Mouse (Mus musculus) frontal cortex, postnatal 36 days (tissue): ENCODE data around the gene Tmem243.

Source experiments
- DNase-seq, 2 experiments: peaks; one replicate each; pipeline ENCODE4 v3.0.0; 2022; ENCODE audit warnings: low spot score in 2 of 2

Tmem243 gene

DNA sequence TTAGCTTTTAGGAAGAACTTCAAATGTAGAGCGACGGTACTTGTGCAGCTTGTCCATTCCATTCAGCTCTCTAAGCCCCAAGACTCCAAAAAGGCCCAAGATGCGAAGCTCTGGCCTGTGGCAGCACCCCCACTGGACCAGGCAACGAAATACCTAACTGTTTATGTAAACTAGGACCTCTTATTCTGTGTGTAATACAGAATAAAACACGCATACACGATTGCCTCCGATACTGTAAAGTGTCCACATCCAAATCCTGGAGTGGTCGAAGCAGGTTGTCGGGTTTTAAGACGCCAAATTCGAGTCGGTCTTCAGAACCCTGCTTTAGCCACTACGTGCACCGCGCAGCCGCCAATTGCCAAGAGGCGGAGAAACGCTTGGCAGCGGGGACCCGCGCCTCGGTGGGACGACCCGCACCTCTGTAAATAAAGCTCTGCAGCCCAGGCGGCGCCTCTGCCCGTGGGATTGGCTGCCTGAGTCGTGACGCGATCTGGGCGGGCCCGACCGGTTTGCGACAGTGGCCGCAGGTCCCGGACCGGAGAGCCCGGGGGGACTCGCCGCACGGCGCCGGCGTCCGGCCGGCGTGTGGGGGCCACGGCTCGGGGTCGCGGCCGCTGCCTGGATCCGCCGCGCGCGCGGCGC is at the start of gene Tmem243:
Tmem243 (plus strand) TSS at position 462 of the 642 bp plus-strand sequence.
- peak; percentile 84 to 89 for DNase-seq

DNA sequence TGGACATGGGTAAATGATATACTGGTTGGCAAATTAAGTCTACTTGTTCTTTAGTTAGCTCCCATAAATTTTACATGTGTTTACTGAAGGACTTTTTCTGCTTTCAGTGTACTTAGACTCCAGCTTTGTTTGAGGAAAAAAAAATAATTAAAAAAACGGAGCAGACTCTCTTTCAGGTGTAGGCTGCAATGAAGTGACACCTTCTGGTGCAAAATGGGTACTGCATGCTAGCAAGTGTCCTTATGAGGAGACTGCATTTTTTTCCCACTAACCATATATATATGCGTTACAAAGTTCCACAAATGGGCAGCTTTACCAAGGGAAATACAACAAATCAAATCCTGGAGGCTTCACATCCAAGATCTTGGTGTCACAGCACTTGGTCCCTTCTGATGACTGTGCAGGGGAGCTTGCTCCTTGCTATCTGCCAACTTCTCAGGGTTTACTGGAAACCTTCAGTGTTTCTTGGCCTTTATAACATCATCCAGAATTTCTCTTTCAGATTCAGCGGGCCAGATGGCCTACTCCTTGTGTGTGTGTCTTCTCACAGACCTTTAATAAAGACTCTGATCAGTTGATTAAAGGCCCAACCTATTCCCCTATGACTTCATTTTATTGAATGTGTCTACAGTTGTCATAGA is 44.3 kb upstream of the Tmem243 start:
- DNase-seq: peak; percentile 56 to 85

DNA sequence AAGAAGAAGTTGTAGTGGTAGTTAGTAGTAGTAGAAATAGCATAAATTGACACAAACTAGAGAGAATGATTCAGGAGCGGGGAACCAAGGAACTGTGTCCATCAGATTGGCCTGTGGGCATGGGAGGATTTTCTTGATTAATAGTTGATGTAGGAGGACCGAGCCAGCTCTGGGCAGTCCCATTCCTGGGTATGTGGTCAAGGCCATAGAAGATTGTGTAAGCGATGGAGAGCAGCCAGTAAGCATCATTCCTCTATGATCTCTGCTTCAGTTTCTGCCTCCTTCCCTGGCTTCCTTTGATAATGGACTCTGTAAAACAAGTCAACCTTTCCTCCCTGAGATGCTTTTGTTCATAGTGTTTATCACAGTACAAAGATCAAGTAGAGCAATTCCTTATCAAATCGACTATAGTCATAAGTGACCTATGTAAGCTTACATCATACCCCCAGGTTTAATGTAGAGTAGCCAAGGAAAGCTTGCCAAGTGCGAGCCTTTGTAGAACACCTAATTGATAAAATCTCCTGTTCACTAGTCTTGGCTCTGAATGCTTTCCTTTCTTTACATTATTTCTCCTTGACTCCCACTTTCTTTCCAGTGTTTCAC is 43.1 kb upstream of the Tmem243 start:
- DNase-seq: no peak

DNA sequence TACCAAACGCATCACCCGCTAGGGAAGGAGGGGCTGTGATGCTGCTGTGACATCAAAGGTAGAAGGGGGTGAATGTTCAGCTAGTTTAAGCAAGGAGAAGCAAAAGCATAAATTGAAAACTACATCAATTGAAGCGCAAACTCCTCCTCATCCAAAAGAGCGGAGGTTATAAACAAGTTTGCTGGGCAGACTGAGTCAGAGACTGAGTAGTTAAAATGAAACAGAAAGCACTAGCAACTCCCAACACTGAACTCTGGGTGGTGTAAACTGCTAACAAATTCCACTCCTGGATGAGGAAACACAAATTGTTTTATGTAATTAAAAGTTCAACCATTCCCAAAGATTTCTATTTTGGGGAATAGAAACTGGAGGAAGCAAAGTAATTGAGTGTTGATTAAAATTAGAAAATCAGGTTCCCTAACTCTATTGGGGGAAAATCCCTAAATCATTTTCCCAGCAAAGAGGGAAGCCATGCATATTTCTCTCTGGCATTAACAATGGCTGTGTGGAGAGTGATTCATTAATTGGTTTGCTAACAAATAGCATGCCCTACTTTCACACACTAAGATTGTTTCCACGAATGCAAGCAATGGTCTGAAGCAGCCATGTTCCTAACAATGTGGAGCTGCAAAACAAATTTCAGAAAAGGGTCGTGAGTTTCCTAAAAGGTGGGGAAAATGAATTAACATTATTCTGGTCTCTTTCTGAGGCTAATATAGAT is 41.0 kb upstream of the Tmem243 start:
- no peak for DNase-seq

DNA sequence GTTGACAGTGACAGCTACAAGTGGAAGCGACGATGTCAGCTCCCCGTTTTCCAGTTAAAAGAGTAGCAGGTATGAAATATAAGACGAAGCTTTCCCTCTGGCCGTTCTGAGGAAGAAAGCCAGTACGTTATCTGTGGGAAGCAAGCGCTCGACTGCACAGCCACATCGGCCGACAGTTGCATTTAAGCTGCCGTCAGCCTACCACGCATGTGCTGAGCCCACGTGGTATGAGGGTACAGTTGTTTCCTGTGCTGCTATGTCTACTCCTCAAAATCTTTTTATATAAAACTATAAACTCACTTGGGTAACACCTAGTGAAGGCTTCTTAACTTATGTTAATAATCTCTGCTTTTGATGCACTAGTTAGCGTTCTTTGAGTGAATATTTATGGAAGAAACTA is 40.2 kb upstream of the Tmem243 start:
- DNase-seq: no peak

DNA sequence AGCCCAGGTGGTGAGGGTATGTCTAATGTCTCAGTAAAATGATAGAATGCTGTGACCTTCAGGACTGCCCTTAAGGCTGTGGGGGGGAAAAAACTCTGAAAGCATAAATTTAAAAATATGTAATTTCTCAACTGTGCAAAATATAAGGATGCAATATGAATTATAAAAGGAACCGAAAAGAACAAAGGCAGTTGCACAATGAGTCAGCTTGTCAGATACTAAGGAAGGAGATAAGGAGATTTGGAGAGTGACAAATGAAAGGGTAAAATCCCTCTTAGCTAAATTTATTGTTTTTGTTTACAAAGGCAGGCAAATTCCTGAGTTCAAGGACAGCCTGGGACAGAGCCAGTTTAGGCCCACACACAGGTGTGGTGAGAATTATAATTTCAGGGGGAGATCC is 36.3 kb upstream of the Tmem243 start:
- no peak for DNase-seq

DNA sequence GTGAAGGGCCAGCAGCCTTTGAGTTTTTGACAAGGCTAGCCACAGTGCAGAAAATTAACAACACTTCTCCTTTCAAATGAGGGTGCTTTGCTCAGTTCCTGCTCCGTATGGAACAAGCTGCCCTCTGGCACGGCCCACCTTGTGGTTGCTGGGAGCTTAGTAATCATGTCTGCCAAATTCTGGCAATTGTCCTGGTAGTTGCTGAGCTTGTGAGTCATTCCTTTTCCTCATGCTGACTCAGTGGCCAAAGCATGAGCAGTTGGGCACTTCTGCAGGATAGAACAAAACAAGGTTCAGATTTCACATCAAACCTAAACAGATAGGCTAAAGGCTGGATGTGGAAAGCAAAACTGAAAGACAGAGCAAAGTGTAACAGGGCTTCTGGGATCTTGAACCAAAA is 31.6 kb upstream of the Tmem243 start:
- DNase-seq: peak; percentile 27 to 51

DNA sequence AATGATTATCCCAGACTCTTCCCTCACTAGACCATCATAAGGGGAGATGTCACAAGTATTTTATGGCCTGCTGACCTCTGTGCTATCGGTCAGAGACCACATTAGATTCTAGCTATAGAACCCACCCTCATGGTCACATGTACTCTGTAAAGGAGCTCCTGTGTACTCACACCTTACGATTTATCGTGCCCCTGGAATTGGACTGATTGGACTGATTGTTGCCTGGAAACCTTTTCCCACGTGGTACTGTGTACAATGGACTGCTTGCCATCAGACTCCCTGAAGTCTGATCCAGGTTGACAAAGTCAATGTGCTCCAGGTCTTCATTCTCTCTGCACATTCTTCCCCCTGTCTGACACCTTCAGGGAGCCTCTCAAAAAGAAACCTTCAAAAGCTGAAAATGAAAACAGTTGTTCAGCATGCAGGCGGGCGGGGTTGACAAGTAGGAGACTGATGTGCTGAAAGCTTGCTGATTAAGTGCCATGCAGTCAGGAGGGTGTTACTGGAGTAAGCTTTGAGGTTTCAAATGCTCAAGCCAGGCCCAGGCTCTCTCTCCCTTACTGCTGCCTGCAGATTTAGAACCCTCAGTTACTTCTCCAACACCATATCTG is 30.8 kb upstream of the Tmem243 start:
- DNase-seq: no peak

DNA sequence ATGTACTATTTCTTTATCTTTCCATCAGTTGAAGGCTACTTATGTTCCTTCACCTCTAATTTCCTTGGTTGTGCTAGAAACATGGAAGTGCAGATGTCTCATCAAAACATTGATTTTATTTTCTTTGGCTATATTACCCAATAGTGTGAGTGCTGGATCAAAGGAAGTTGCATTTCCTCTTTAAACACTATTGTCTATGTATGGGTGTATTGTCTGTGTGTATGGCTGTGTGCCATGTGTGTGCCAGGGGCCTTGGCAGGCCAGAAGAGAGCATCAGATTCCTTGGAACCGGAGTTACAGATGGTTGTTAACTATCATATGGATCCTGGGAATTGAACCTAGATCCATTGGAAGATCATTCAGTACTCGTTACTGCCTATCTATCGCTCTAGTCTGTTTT is 29.1 kb upstream of the Tmem243 start:
- DNase-seq: no peak

DNA sequence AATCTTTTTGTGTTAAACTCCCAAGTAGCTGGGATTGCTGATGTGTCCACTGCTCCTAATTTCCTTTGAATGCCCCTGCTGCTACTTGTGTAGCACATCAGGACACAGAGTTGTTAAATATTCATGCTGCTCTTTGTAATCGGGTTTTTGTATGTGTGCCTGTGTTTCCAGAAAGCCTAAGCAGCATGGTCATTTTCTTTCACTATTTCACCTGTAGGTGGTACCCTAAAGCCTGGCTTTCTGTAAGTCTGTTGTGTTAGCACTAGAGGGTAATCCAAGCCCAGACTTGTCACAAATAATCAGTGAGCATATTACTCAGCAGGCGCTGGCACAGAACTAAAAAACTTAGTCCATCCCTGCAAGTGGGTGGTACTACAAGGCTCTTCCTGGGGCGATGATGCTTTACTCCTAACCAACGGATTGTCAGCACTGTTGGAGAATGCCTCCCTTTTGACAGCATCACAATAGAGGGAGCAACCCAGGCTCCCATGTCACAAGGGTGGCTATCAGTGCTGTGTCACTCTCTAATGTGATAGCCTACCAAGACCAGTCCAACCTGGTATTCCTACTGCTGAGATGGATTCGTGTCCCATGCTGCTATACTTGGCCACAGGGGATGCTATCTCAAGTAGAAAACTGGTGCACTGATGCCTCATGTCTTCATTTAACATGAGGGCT is 27.2 kb upstream of the Tmem243 start:
- DNase-seq: no peak

DNA sequence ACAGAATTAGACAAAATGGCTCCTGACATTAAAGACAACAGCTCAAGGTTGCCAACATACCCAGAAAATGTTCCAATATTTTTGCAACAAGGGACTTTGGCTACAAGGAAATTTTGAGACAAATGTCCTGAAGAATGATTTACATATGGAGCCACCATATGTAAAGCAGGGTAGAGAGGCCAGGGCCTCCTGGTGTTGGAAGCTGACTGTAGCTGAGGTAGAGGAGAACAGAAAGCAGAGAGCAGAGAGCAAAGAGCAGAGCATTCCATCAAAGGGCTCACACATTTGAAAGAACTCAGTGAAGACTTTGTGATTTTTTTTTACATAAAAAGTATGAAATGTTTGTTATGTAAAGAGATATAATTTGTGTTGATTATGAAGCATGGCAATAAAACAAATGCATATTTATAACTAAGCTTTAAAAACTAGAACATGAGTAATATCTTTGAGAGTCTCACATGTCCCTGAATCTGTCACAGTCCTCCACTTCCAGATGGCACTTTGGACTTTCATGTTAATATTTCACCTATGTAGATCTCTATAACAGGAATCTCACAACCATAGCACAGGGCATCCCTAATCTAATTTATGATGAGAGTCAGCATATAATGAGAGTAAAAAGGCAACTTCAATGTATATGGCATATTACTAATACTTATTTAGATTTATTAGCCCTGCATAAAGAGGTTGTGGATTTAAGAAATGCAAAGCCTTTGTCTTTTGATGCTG is 20.5 kb upstream of the Tmem243 start:
- no peak for DNase-seq

DNA sequence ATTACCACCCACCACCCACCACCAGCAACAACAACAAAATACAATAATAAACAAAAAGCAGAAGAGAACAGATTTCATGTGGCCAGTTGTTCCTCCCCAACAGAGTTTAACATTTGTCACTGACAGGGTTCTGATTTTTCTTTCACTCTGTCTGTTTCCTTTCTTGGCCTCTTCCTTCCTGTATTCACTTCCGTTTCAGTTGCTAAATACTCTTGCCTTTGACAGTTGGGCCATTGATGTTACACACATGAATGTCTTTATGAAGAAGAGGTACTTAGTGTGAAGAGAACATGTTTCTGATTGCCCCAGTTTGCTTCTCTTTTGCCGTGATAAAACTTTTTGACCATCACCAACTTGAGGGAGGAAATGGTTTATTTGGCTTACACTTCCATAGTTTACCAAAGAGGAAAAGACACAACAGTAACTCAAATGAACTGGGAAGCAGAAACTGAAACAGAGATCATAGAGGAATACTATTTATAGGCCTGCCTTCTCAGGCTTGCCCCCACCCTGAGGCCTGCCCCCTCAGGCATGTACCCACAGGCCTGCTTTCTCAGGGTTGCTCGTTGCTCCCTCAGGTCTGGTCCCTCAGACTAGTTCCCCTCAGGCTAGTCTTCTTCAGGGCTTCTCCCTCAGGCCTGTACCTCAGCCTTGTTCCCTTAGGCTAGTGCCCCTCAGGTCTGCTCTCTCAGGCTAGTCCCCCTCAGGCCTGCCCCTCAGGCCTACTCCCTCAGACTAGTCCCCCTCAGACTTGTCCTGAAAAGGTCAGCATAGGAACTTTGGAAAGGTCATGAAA is 13.3 kb upstream of the Tmem243 start:
- no peak for DNase-seq

DNA sequence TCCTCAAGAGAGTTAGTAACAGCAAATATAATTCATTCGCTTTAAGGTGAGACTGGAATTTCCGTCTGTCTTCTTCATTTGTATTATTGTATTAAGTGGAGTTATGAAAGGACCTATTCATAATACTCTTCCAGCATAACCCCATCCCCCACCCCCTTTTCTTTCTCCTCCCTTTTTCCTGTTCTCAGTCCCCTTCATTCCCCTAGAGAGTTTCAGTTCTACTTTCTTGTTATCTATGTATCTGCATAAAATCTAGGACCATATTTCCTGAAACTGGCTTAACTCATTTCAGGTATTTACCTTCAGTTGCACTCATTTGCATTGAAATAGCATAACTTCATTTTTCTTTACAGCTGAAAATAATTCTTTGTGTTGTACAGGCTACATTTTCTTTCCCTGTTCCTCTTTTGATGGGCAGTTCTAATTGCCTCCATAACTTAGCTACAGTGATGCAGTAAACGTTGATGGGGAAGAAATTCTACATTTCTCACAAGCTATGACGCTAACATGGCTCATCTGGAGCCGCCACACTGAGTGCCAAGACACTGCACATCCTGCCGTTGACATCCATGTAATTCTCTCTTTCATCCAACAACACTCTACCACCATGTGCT is 9.9 kb upstream of the Tmem243 start:
- DNase-seq: no peak

DNA sequence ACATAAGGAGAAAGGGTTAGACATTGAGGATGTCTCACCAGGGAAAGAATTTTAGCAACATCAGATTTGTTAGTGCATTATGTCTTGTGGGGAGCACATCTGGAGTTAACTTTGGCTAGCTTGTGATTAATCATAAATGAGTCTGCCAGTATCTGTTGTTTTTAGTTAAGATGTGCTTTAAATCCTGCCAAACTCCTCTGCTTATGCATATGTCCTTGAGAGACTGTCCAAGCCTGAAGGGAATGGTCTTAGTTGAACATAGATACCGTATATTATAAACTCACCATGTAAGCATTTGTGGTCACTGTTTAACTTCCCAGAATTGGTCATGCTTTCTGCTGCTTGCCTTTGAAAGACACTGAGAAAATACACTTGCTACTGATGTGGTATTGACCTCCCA is 7.8 kb upstream of the Tmem243 start:
- no peak for DNase-seq

DNA sequence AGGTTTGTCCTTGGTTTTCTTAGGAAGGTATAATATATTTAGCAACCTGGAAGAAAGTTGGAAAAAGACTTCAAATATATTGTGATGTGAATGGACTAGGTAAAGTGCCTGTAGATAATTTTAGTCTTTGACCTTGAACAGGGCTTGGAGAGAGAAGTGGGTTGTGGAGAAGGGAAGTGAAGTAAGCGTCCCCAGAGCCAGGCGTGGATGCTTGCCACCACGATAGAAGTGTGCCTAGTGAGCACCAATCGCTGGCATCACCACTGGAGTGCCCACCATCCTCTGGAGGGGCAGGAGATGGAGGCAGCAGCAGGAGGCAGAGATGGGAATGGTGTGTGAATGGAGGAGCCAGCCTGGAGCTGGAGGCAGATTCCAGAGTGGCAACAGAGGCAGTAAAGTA is 7.0 kb upstream of the Tmem243 start:
- no peak for DNase-seq

DNA sequence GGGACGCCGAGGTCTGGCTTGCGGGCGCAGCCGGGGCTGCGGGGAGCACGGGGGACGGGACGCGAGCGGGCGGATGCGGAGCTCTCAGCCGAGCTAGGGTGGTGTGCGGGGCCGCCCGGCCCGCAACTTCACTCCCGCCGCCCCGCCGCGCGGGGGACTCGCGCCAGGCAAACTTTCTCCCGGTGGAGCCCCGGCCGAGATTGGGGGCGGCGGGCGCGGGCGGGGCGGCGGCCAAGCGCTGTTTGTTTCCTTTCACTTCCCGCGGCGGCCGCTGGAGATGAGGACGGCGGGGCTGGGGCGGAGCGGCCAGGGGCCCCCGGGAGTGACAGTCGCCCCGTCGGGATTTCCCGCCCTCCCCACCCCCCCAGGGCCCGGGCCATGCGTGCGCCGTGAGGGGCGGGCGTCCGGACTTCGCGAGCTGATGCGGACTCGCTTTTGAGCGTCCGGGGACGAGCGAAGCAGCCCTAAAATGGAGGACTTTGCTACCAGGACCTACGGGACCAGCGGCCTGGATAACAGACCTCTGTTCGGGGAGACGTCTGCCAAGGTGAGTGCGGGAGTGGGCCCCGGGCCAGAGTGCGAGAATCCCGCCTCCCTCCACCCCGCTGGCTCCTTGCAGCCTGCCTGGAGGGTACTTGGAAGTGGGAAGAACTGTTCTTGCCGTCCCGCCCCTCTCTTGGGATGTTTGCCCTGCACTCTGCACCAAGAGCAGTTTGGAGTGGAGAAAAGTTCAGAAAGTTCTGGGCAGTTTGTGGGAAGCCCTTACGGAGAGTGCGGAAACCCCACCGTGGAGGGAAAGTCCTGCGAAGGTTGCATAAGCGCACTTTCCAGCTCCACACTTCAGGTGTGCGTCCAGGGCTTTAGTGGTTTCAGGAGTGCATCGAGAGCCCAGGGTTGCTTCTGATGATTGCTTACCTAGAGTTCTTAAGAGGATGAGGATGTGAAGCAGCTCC is 657 bp downstream of the Tmem243 start:
- DNase-seq: peak in 1 of 2 experiments; percentile 19

DNA sequence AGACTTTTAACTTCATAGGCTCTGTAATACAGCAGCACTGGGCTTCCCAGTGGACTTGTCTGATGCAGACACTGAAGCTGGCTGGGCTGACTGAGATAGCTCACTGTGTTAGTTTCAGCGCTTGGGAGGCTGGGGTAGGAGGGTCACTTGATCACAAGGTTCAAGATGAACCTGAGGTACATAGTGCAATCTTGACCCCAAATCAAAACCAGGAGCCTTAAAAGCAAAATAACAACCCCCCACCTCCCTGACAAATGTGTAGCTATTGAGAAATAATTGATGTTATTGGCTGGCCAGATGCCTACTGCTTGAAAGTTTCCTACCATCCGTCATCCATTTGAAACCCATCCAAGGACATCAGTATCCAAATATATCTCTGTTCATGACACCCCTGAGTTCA is 2.2 kb downstream of the Tmem243 start:
- DNase-seq: no peak

DNA sequence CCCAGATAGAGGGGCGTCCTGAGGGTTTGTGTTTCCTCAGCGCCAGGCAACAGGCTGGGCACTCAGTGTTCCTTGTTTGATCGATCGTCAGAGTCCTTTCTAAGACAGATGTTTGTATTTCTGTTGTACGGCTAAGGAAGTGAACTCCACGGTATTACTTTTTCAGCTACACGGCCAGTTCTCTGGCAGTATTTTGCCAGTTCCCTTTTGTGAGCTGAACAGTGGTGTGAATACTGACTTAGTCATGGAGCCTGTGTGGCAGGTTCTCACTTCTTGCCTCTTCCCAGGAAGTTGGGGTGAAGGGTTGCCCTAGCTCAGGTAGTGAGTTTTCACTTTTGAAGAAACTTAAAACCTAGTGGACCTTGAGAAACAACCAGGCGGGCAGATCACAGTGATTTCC is 3.5 kb downstream of the Tmem243 start:
- no peak for DNase-seq

DNA sequence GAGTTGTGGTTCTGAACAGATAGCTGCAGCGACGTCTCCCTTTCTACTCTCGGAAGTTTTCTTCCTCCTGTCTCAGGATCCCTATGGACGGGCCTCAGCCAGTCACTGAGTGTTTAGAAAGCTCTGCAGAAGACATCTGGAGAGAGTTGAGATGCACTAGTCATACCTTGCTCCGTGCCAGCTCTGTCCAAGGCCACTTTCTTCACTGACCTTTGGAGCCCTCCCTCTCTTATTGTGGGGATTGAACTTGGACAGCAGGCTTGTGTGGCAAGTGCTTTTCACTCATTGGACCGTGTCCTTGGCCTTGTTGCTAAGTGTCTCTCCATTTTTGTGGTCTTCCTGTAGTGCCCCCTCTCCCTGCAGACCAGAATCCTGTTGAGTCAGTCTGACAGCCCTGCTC is 6.3 kb downstream of the Tmem243 start:
- DNase-seq: no peak
